Mouse (Mus musculus): Measurements from ENCODE around the gene Map3k12.

DNA sequence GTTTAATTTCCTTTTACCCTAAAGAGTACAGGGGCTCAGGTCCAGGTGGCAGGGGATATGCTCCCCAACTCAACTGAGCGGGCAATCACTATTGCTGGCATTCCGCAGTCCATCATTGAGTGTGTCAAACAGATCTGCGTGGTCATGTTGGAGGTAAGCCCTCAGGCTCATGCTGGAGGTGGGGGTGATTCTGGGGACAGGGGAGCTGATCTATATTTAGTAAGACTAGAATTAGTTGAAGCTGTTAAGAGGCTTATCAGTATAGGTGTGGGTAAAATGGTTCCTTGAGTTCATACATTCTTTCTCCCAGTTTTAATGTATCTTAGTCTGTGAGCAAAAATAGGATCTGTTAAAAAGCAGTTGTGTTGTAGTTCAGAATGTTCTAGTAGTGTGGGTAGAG lies 33.7 kb downstream of the Map3k12 start:
- TF ChIP-seq CTCF (IDR thresholded peaks at IDR 0.05; ENCODE audit: low read depth) (no peak), EP300 (IDR thresholded peaks at IDR 0.05; ENCODE audit: low read depth) (no peak)
